ENCODE assay signal across 8 mouse cellular contexts in genomic region chr15:100598287-100598882, GRCm38 (mm10). TPM values are rescaled to one million over a fixed set of nuclear protein-coding genes. Genes with fewer than 3 reads are reported as not detected.
DNase-seq lines count a peak whose midpoint lies in the region; ATAC-seq and TF ChIP-seq lines count a peak whose summit lies in the region.

No protein-coding gene starts in this region.

- ATAC-seq in forebrain, embryonic 15.5 days (replicated peaks) = no peak
- no peak for ATAC-seq in liver, embryonic 15.5 days (ENCODE audit: insufficient read depth)

- TF ChIP-seq POLR2A in olfactory bulb, adult 2 months (IDR thresholded peaks at IDR 0.05; ENCODE audit: insufficient read depth, low read depth, low read length) = no peak

- peak overlapping the region; percentile 90 for H3K4me3 ChIP-seq in forebrain, embryonic 15.5 days
- peak overlapping the region; percentile 61 for H3K4me3 ChIP-seq in liver, embryonic 15.5 days (replicated peaks)
- H3K4me3 ChIP-seq in olfactory bulb, adult 2 months (ENCODE audit: insufficient read depth, low read depth, low read length) = peak overlapping the region; percentile 99

- peak overlapping the region; percentile 88 for H3K4me2 ChIP-seq in forebrain, embryonic 15.5 days (replicated peaks)
- peak overlapping the region; percentile 85 for H3K4me2 ChIP-seq in liver, embryonic 15.5 days

- H3K9me3 ChIP-seq in forebrain, embryonic 15.5 days = no peaks in the 10 kb centered on the region
- H3K9me3 ChIP-seq in liver, embryonic 15.5 days (replicated peaks) = no peaks in the 10 kb centered on the region

- no peak for TF ChIP-seq CTCF in olfactory bulb, adult 2 months (IDR thresholded peaks at IDR 0.05; ENCODE audit: insufficient read depth, low read depth, low read length)

- 31% methylated on average over 9 of the region's 9 CpGs for WGBS in forebrain, embryonic 15.5 days
- 16% methylated on average over 9 of the region's 9 CpGs for WGBS in liver, embryonic 15.5 days (ENCODE audit: insufficient replicate concordance)
- WGBS in olfactory bulb, adult 2 months = 42% methylated on average over 9 of the region's 9 CpGs

- DNase-seq in kidney, adult 18-20 months = peak; percentile 36
- no peak for DNase-seq in kidney, postnatal 4 days
- DNase-seq in urinary bladder, adult 2 months (ENCODE audit: low spot score) = no peak
- DNase-seq in layer of hippocampus, postnatal 10 days (ENCODE audit: low spot score in 2 of 2) = no peak
- no peak for DNase-seq in MN1 (ENCODE audit: low spot score)

- H3K36me3 ChIP-seq in forebrain, embryonic 15.5 days = no peaks in the 10 kb centered on the region
- no peaks in the 10 kb centered on the region for H3K36me3 ChIP-seq in liver, embryonic 15.5 days (replicated peaks)

- peaks cover 3% of the 10 kb centered on the region; the same call in 1 of the 2 replicates for H3K27me3 ChIP-seq in forebrain, embryonic 15.5 days
- H3K27me3 ChIP-seq in liver, embryonic 15.5 days = peaks cover 68% of the 10 kb centered on the region

- H3K4me1 ChIP-seq in forebrain, embryonic 15.5 days = peaks cover 20% of the 10 kb centered on the region
- H3K4me1 ChIP-seq in liver, embryonic 15.5 days (replicated peaks) = peaks cover 19% of the 10 kb centered on the region
- H3K4me1 ChIP-seq in olfactory bulb, adult 2 months (ENCODE audit: control insufficient read depth, insufficient read depth, low read length) = peaks cover 14% of the 10 kb centered on the region

- peak overlapping the region; percentile 97 for H3K9ac ChIP-seq in forebrain, embryonic 15.5 days (replicated peaks)
- H3K9ac ChIP-seq in liver, embryonic 15.5 days = no peak overlapping the region

- peak overlapping the region; percentile 89; the same call in 1 of the 2 replicates for H3K27ac ChIP-seq in forebrain, embryonic 15.5 days (replicated peaks)
- H3K27ac ChIP-seq in liver, embryonic 15.5 days (replicated peaks) = no peak overlapping the region
- H3K27ac ChIP-seq in olfactory bulb, adult 2 months (ENCODE audit: insufficient read depth, low read depth, low read length) = no peak overlapping the region; the same call in 1 of the 2 replicates

RNA-seq across cellular contexts. Expression of gene Pou6f1, which starts 1.4 kb away (rescaled TPM):
- polyA plus RNA-seq in forebrain, embryonic 15.5 days (2015; fragmentation: Nextera tagmentation; extraction: Ambion mirVana) = 50.4 and 51.3 TPM in 2 replicates
- polyA plus RNA-seq in liver, embryonic 15.5 days (2015; fragmentation: Nextera tagmentation; extraction: Ambion mirVana) = 0.14 and 0.37 TPM in 2 replicates
- polyA plus RNA-seq in olfactory bulb, adult 2 months (2012; ENCODE audit: insufficient read depth, insufficient read length, low replicate concordance, missing spikeins) = not detected in 2 replicates
- 14.4 and 23.0 TPM in 2 replicates for polyA plus RNA-seq in urinary bladder, adult 2 months (2012; rRNA removed)
- total RNA-seq in layer of hippocampus, postnatal 10 days (2021) = 100 to 1,000 TPM; 104 to 107 TPM

RNA-seq across cellular contexts. Expression of gene Dazap2, which starts 16.8 kb away (rescaled TPM):
- polyA plus RNA-seq in forebrain, embryonic 15.5 days (2015; fragmentation: Nextera tagmentation; extraction: Ambion mirVana) = 155 and 161 TPM in 2 replicates
- 145 and 148 TPM in 2 replicates for polyA plus RNA-seq in liver, embryonic 15.5 days (2015; fragmentation: Nextera tagmentation; extraction: Ambion mirVana)
- not detected in 2 replicates for polyA plus RNA-seq in olfactory bulb, adult 2 months (2012; ENCODE audit: insufficient read depth, insufficient read length, low replicate concordance, missing spikeins)
- 255 and 281 TPM in 2 replicates for polyA plus RNA-seq in urinary bladder, adult 2 months (2012; rRNA removed)
- total RNA-seq in layer of hippocampus, postnatal 10 days (2021) = 10 to 100 TPM; 78.4 to 92.4 TPM

RNA-seq across cellular contexts. Expression of gene Smagp, which starts 38.4 kb away (rescaled TPM):
- polyA plus RNA-seq in forebrain, embryonic 15.5 days (2015; fragmentation: Nextera tagmentation; extraction: Ambion mirVana) = 1.8 and 2.5 TPM in 2 replicates
- 9.3 and 10.8 TPM in 2 replicates for polyA plus RNA-seq in liver, embryonic 15.5 days (2015; fragmentation: Nextera tagmentation; extraction: Ambion mirVana)
- polyA plus RNA-seq in olfactory bulb, adult 2 months (2012; ENCODE audit: insufficient read depth, insufficient read length, low replicate concordance, missing spikeins) = not detected in 2 replicates
- 65.7 and 67.6 TPM in 2 replicates for polyA plus RNA-seq in urinary bladder, adult 2 months (2012; rRNA removed)
- total RNA-seq in layer of hippocampus, postnatal 10 days (2021) = 1 to 10 TPM; 1.7 to 4.1 TPM

RNA-seq across cellular contexts. Expression of gene Tfcp2, which starts 46.6 kb away (rescaled TPM):
- polyA plus RNA-seq in forebrain, embryonic 15.5 days (2015; fragmentation: Nextera tagmentation; extraction: Ambion mirVana) = 30.0 and 33.6 TPM in 2 replicates
- polyA plus RNA-seq in liver, embryonic 15.5 days (2015; fragmentation: Nextera tagmentation; extraction: Ambion mirVana) = 3.7 and 4.1 TPM in 2 replicates
- polyA plus RNA-seq in olfactory bulb, adult 2 months (2012; ENCODE audit: insufficient read depth, insufficient read length, low replicate concordance, missing spikeins) = not detected in 2 replicates
- polyA plus RNA-seq in urinary bladder, adult 2 months (2012; rRNA removed) = 14.4 and 15.4 TPM in 2 replicates
- 10 to 100 TPM; 28.8 to 34.1 TPM for total RNA-seq in layer of hippocampus, postnatal 10 days (2021)
